Mouse (Mus musculus): ENCODE data around the gene Mrps24.

Gene Mrps24

GRCm38 (mm10) chr11:5705972-5706371 is 9.5 kb downstream of the Mrps24 start:
- no peak for DNase-seq (ENCODE audit: low spot score in 2 of 2)

GRCm38 (mm10) chr11:5703341-5703740 is 12.1 kb downstream of the Mrps24 start:
- no peak for DNase-seq (ENCODE audit: low spot score in 2 of 2)

GRCm38 (mm10) chr11:5702957-5703332 is 12.5 kb downstream of the Mrps24 start:
- DNase-seq (ENCODE audit: low spot score in 2 of 2) = no peak

GRCm38 (mm10) chr11:5702271-5702956 is 13.1 kb downstream of the Mrps24 start:
- DNase-seq (ENCODE audit: low spot score in 2 of 2) = no peak

- no peak for DNase-seq (ENCODE audit: low spot score in 2 of 2)
These were observed 13.7 kb downstream of the Mrps24 start for GRCm38 (mm10) chr11:5701821-5702220.

GRCm38 (mm10) chr11:5701300-5701699 is 14.2 kb downstream of the Mrps24 start:
- no peak for DNase-seq (ENCODE audit: low spot score in 2 of 2)

- no peak for DNase-seq (ENCODE audit: low spot score in 2 of 2)
These were observed 14.7 kb downstream of the Mrps24 start for GRCm38 (mm10) chr11:5700808-5701207.

- DNase-seq (ENCODE audit: low spot score in 2 of 2) = no peak
These were observed 23.7 kb downstream of the Mrps24 start for GRCm38 (mm10) chr11:5691775-5692174.

- no peak for DNase-seq (ENCODE audit: low spot score in 2 of 2)
These were observed 31.2 kb downstream of the Mrps24 start for GRCm38 (mm10) chr11:5684283-5684682.

- no peak for DNase-seq (ENCODE audit: low spot score in 2 of 2)
These were observed 32.9 kb downstream of the Mrps24 start for GRCm38 (mm10) chr11:5682541-5682940.

Measured in urinary bladder, postnatal 4 days (tissue).